Mouse (Mus musculus): ENCODE results near the gene Ly75.

- TF ChIP-seq CTCF (IDR thresholded peaks at IDR 0.05; ENCODE audit: control insufficient read depth, insufficient read depth, low read length) (no peak), POLR2A (IDR thresholded peaks at IDR 0.05; ENCODE audit: borderline replicate concordance, control insufficient read depth, low read depth, low read length) (no peak)
These were observed 15.9 kb downstream of the Ly75 start for GRCm38 (mm10) chr2:60367204-60367603.
